Mouse (Mus musculus): Measurements from ENCODE around the gene Bst1.

The Bst1 gene

GRCm38 (mm10) chr5:43810427-43811062, 8.1 kb upstream of the Bst1 start:
- no peak for DNase-seq (ENCODE audit: extremely low spot score)

GRCm38 (mm10) chr5:43814536-43814935, 4.1 kb upstream of the Bst1 start:
- DNase-seq (ENCODE audit: extremely low spot score) = no peak

GRCm38 (mm10) chr5:43815769-43816168, 2.9 kb upstream of the Bst1 start:
- DNase-seq (ENCODE audit: extremely low spot score) = no peak

DNA sequence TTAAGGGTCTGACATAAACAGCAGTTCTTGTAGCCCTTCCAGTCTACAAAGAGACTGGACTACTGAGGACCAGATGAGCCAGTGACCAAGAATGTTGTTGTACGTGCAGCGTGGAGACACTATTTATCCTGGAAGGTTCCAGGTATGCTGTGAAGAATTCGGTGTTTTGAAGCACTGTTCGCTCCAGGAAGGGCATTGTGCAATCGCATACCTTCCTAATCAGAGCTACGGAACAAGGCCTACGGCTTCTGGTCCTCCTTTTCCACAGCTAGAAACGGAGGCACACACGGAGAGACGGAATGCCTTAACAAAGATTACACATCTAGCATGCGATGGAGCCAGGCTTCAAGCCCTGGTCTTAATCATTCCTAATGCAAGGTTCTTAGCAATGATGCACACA, 2.1 kb downstream of the Bst1 start:
- DNase-seq (ENCODE audit: extremely low spot score) = no peak

DNA sequence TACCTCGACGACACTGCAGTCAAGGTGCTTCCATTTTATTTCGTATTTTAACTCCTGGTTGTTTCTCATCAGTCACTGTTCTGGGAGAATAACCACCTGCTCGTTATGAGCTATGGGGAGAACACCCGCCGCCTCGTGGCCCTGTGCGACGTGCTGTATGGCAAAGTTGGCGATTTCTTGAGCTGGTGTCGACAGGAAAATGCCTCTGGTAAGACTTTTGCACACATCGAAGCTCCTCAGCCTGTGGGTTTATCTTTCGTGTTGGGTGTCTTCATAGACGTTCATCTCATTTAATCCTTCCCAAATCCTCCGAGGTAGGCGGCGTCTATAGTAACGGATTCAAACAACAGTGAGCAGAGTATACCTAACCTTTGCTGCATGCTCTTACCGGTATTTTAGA, 2.9 kb downstream of the Bst1 start, which contains the start of gene Fbxl5:
TSS of gene Fbxl5 (minus strand) at position 101 of the 400 bp plus-strand sequence.
- DNase-seq (ENCODE audit: extremely low spot score) = no peak

GRCm38 (mm10) chr5:43822199-43822598, 3.5 kb downstream of the Bst1 start:
- no peak for DNase-seq (ENCODE audit: extremely low spot score)

DNA sequence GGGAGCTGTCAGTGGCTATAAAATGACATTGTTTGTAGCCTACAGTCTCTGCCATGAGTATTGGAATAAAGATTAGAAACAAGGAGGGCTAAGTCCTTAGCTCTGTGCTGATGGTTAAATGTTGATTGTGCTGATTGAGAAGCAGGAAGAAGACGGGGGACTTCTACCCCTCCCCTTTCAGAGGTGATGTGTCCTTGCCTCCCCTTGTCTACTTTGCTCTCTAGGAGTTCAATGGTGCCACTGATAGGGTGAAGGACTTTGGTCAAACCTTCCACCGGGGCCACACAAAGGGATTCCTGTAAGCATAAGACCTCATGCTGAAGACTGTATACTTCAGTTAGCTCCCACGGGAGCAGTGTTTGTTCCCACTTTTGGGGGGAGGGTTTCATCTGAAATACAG, 4.1 kb downstream of the Bst1 start:
- DNase-seq (ENCODE audit: extremely low spot score) = no peak

GRCm38 (mm10) chr5:43824580-43824979, 5.9 kb downstream of the Bst1 start:
- DNase-seq (ENCODE audit: extremely low spot score) = no peak

DNA sequence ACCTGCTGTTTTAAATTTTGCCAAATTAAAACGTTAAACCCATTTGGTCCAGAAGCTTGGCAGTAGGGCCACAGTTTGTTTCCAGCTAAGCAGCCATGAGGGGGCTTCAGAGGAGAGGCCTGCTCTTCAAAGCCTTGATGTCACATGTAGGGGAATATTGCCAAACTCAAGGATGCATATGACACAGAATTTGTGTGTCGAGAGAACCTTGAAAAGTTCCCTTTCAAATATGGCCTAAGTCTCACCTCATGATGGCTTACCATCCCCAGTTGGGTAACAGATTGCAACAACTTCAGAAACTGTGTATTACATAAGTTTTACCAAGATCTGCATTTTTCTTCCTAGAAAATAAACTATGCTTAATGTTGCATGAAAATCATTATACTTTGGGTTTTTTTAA, 8.2 kb downstream of the Bst1 start:
- DNase-seq (ENCODE audit: extremely low spot score) = no peak

- no peak for DNase-seq (ENCODE audit: extremely low spot score)
These were observed 8.7 kb downstream of the Bst1 start for GRCm38 (mm10) chr5:43827366-43827765.

GRCm38 (mm10) chr5:43836590-43836989, 17.9 kb downstream of the Bst1 start:
- no peak for DNase-seq (ENCODE audit: extremely low spot score)

GRCm38 (mm10) chr5:43837372-43837771, 18.7 kb downstream of the Bst1 start:
- DNase-seq (ENCODE audit: extremely low spot score) = peak; percentile 29

GRCm38 (mm10) chr5:43841144-43842010, 22.7 kb downstream of the Bst1 start:
- peak; percentile 47 for DNase-seq (ENCODE audit: extremely low spot score)

DNA sequence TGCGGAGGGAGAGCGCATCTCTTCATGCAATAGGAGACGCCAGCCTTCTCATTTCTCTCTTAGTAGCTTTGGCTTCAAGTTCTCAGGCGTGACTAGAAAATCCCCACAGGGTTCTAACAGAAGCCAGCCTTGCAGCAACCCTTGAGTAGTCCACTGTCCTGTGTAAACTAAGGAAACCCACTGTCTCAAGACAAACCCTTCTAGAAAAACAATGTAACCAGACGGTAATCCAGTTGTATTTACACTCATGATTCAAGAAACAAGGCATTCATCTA, 23.3 kb downstream of the Bst1 start:
- DNase-seq (ENCODE audit: extremely low spot score) = no peak

DNA sequence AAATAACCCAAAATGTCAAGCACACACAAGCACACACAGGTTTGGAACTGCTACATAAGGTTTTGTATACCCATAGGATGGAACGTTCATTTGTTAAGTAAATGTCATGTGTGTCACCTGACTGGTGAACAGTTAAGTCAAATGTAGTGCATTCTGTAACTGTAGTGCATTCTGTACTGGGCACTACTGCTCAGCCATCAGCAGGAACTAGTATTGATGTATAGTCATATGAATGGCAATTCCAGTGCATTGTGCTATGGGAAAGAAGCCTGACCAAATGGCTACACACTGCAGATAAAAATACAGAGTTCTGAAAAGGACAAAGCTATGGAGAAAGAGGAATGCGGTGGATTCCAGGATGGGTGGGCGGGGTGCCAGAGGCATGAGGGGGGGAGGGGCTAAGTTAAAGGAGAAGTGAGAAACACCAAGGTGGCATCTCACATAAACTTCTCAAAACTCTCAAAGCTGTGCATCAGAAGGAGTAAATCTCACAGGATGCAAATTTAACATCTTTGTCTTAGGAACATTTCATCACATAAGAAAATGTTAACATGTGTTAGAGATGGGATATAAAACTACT, 24.0 kb downstream of the Bst1 start:
- DNase-seq (ENCODE audit: extremely low spot score) = no peak

DNA sequence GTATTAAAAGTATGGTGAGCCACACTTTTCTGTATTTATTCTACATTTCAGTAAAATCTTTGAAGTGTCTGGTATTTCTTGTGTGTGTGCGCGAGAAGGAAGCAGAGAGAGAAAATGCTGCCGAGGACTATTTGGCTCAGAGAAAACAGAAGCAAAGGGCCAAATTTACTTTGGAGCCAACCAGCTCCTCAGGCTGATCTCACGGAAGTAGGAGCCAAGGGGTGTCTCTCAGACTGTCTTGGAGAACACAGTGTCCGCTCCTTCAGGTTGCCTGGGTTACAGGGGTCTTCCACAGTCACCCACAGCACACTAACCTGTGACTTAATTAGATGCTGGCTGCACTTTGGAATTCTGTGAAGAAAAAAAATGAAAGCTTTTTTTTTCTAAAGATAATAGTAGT, 26.4 kb downstream of the Bst1 start:
- no peak for DNase-seq (ENCODE audit: extremely low spot score)

DNA sequence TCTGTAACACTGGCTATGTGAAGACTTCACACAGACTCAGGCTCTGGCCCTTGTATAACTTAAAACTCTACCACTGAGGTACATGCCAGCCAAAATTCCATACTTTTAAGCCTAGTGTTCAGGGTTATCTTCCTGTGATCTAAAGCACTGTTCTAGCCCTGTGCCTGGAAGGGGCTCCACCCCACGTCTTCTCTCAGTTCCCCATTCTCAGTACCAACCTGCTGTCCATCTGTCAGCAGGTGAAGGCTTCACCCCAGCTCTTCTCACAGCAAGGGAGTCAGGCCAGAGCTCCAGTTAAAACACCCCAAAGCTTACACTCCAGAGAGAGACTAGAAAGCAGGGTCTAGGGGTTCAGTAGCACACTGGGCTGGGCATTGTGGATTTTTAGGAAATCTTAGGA, 27.0 kb downstream of the Bst1 start:
- DNase-seq (ENCODE audit: extremely low spot score) = no peak

DNA sequence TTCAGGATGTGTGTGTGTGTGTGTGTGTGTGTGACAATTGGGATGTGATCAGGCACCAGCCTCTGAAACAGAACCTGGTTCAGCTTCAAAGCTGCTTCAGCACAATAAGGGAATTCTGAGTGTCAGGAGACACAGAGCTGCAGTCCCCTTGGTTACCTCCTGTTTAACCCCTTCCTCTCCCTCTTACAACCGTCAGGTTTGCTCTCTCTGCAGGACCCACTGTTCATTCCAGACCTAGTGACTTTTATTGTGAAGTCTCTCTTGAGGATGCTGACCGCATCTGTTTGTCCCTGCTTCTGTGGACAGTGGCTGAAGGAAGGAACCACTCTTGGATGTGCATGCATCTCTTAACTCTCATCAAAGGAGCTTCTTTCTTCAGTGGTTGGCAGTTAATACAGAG, 27.5 kb downstream of the Bst1 start:
- no peak for DNase-seq (ENCODE audit: extremely low spot score)

DNA sequence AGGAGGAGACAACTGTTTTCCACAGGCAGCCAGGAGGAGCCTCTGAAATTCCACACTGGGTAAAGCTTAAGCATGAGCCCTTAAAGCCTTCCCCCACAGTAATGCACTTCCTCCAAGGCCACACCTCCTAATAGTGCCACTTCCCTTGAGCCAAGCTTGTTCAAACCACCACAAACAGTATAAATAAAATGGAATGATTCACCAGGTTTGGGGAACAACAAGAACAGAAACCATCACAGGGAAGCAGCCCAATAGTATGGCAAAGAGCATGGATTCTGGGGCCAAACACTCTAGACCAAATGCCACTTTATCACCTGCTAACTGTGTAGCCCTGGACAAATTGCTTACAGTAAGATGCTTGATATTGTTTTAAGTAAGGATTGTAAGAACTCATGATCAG, 28.9 kb downstream of the Bst1 start:
- no peak for DNase-seq (ENCODE audit: extremely low spot score)

- DNase-seq (ENCODE audit: extremely low spot score) = no peak
These were observed 29.6 kb downstream of the Bst1 start for GRCm38 (mm10) chr5:43848275-43848674.

DNA sequence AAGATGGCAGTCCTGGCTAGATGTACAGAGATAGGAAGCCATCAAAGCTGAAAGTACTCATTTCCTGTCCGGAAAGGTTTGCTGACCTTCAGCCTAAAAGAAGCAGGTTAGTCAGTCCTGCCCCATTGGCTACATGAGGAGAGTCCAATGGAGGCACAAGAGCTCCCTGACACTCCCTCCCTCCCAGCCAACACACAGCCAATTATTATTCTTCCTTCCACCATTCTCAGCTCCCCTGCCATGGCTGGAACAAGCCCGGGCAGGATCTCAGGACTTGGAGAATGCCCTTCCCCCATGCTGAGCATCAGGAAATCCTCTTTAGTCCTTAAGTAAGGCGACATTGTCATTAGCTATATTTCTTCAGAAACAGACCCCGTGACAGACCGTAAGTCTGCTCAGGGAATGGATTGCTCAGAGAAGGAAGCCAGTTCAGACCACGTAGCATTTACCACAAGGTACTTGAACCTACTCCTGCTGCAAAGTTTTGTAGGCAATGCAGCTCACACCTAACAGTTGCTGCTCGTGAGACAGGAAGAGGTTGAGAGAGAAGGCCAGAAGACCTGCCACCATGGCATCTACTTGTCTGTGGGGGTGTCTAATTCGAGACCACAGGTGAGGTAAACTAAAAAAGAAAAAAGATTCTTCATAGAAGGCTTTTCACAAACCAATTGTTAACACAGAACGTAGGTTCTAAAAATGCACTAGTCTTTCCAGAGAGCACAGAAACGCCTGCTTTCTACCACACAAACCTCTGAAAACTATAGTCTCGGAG, 34.6 kb downstream of the Bst1 start:
- DNase-seq (ENCODE audit: extremely low spot score) = no peak

- no peak for DNase-seq (ENCODE audit: extremely low spot score)
These were observed 35.3 kb downstream of the Bst1 start for GRCm38 (mm10) chr5:43853868-43854488.
